Mouse (Mus musculus): ENCODE measurements around the gene Pnliprp1. TPM values are rescaled to one million over a fixed set of nuclear protein-coding genes. Genes with fewer than 3 reads are reported as not detected.

Pnliprp1 gene
- polyA plus RNA-seq, 1 experiment from 2014 or later, result not detected

- Histone ChIP-seq H3K9me3 (ENCODE audit: control insufficient read depth, low read length) (no peaks in the 10 kb centered on the region), H3K9ac (replicated peaks; ENCODE audit: low read depth, low read length) (no peak overlapping the region), H3K4me1 (ENCODE audit: control insufficient read depth, insufficient read depth, low read length) (no peaks in the 10 kb centered on the region), H3K27me3 (ENCODE audit: control insufficient read depth, insufficient read depth, low read length) (no peaks in the 10 kb centered on the region), H3K4me2 (ENCODE audit: low read depth, low read length) (no peak overlapping the region), H3K27ac (ENCODE audit: low read depth, low read length) (no peak overlapping the region), H3K36me3 (ENCODE audit: control insufficient read depth, insufficient read depth, low read length) (no peaks in the 10 kb centered on the region), H3K4me3 (ENCODE audit: low read depth, low read length) (no peak overlapping the region)
- WGBS, result 78% methylated on average over 5 of the region's 5 CpGs
- ATAC-seq (ENCODE audit: low read depth), result no peak
Measured at GRCm38 (mm10) chr19:58727756-58728155, 931 bp upstream of the Pnliprp1 start.

GRCm38 (mm10) chr19:58733216-58733615 lies 4.5 kb downstream of the Pnliprp1 start:
- 83% methylated on average over 6 of the region's 6 CpGs for WGBS
- Histone ChIP-seq H3K4me3 (ENCODE audit: low read depth, low read length) (no peak overlapping the region), H3K9me3 (ENCODE audit: control insufficient read depth, low read length) (no peaks in the 10 kb centered on the region), H3K27ac (ENCODE audit: low read depth, low read length) (no peak overlapping the region), H3K9ac (replicated peaks; ENCODE audit: low read depth, low read length) (no peak overlapping the region), H3K36me3 (ENCODE audit: control insufficient read depth, insufficient read depth, low read length) (no peaks in the 10 kb centered on the region), H3K4me2 (ENCODE audit: low read depth, low read length) (no peak overlapping the region), H3K4me1 (ENCODE audit: control insufficient read depth, insufficient read depth, low read length) (no peaks in the 10 kb centered on the region), H3K27me3 (ENCODE audit: control insufficient read depth, insufficient read depth, low read length) (no peaks in the 10 kb centered on the region)
- ATAC-seq (ENCODE audit: low read depth), result no peak

- no peaks in the 10 kb centered on the region for H3K4me1 ChIP-seq (ENCODE audit: control insufficient read depth, insufficient read depth, low read length)
- no peak overlapping the region for H3K4me3 ChIP-seq (ENCODE audit: low read depth, low read length)
- WGBS, result 84% methylated on average over 4 of the region's 4 CpGs
- H3K27ac ChIP-seq (ENCODE audit: low read depth, low read length), result no peak overlapping the region
- no peaks in the 10 kb centered on the region for H3K9me3 ChIP-seq (ENCODE audit: control insufficient read depth, low read length)
- no peak for ATAC-seq (ENCODE audit: low read depth)
- no peaks in the 10 kb centered on the region for H3K27me3 ChIP-seq (ENCODE audit: control insufficient read depth, insufficient read depth, low read length)
- H3K36me3 ChIP-seq (ENCODE audit: control insufficient read depth, insufficient read depth, low read length), result no peaks in the 10 kb centered on the region
- no peak overlapping the region for H3K4me2 ChIP-seq (ENCODE audit: low read depth, low read length)
- H3K9ac ChIP-seq (replicated peaks; ENCODE audit: low read depth, low read length), result no peak overlapping the region
Measured at GRCm38 (mm10) chr19:58738111-58738510, 9.4 kb downstream of the Pnliprp1 start.

- Histone ChIP-seq H3K9me3 (ENCODE audit: control insufficient read depth, low read length) (no peaks in the 10 kb centered on the region), H3K4me1 (ENCODE audit: control insufficient read depth, insufficient read depth, low read length) (no peaks in the 10 kb centered on the region), H3K9ac (replicated peaks; ENCODE audit: low read depth, low read length) (no peak overlapping the region), H3K27ac (ENCODE audit: low read depth, low read length) (no peak overlapping the region), H3K27me3 (ENCODE audit: control insufficient read depth, insufficient read depth, low read length) (no peaks in the 10 kb centered on the region), H3K4me3 (ENCODE audit: low read depth, low read length) (no peak overlapping the region), H3K4me2 (ENCODE audit: low read depth, low read length) (no peak overlapping the region), H3K36me3 (ENCODE audit: control insufficient read depth, insufficient read depth, low read length) (no peaks in the 10 kb centered on the region)
- ATAC-seq (ENCODE audit: low read depth), result no peak
- 75% methylated on average over 6 of the region's 6 CpGs for WGBS
Measured at GRCm38 (mm10) chr19:58741036-58741435, 12.3 kb downstream of the Pnliprp1 start.

GRCm38 (mm10) chr19:58742711-58743110 lies 14.0 kb downstream of the Pnliprp1 start:
- no peaks in the 10 kb centered on the region for H3K9me3 ChIP-seq (ENCODE audit: control insufficient read depth, low read length)
- H3K36me3 ChIP-seq (ENCODE audit: control insufficient read depth, insufficient read depth, low read length), result no peaks in the 10 kb centered on the region
- no peak for ATAC-seq (ENCODE audit: low read depth)
- 93% methylated on average over 4 of the region's 4 CpGs for WGBS
- no peak overlapping the region for H3K4me3 ChIP-seq (ENCODE audit: low read depth, low read length)
- no peak overlapping the region for H3K9ac ChIP-seq (replicated peaks; ENCODE audit: low read depth, low read length)
- no peaks in the 10 kb centered on the region for H3K27me3 ChIP-seq (ENCODE audit: control insufficient read depth, insufficient read depth, low read length)
- no peak overlapping the region for H3K4me2 ChIP-seq (ENCODE audit: low read depth, low read length)
- H3K27ac ChIP-seq (ENCODE audit: low read depth, low read length), result no peak overlapping the region
- H3K4me1 ChIP-seq (ENCODE audit: control insufficient read depth, insufficient read depth, low read length), result no peaks in the 10 kb centered on the region

GRCm38 (mm10) chr19:58743736-58744135 lies 15.0 kb downstream of the Pnliprp1 start:
- no peak for ATAC-seq (ENCODE audit: low read depth)
- no peak overlapping the region for H3K4me3 ChIP-seq (ENCODE audit: low read depth, low read length)
- H3K27ac ChIP-seq (ENCODE audit: low read depth, low read length), result no peak overlapping the region
- WGBS, result 24% methylated on average over 4 of the region's 4 CpGs
- H3K4me2 ChIP-seq (ENCODE audit: low read depth, low read length), result no peak overlapping the region
- H3K36me3 ChIP-seq (ENCODE audit: control insufficient read depth, insufficient read depth, low read length), result no peaks in the 10 kb centered on the region
- H3K9ac ChIP-seq (replicated peaks; ENCODE audit: low read depth, low read length), result no peak overlapping the region
- no peaks in the 10 kb centered on the region for H3K9me3 ChIP-seq (ENCODE audit: control insufficient read depth, low read length)
- H3K4me1 ChIP-seq (ENCODE audit: control insufficient read depth, insufficient read depth, low read length), result no peaks in the 10 kb centered on the region
- H3K27me3 ChIP-seq (ENCODE audit: control insufficient read depth, insufficient read depth, low read length), result no peaks in the 10 kb centered on the region

- Histone ChIP-seq H3K9me3 (ENCODE audit: control insufficient read depth, low read length) (no peaks in the 10 kb centered on the region), H3K27ac (ENCODE audit: low read depth, low read length) (no peak overlapping the region), H3K27me3 (ENCODE audit: control insufficient read depth, insufficient read depth, low read length) (no peaks in the 10 kb centered on the region), H3K4me2 (ENCODE audit: low read depth, low read length) (no peak overlapping the region), H3K4me3 (ENCODE audit: low read depth, low read length) (no peak overlapping the region), H3K36me3 (ENCODE audit: control insufficient read depth, insufficient read depth, low read length) (no peaks in the 10 kb centered on the region), H3K9ac (replicated peaks; ENCODE audit: low read depth, low read length) (no peak overlapping the region), H3K4me1 (ENCODE audit: control insufficient read depth, insufficient read depth, low read length) (no peaks in the 10 kb centered on the region)
- no peak for ATAC-seq (ENCODE audit: low read depth)
- WGBS, result 91% methylated on average over 9 of the region's 9 CpGs
Measured at GRCm38 (mm10) chr19:58747498-58748000, 18.9 kb downstream of the Pnliprp1 start.

GRCm38 (mm10) chr19:58750822-58751221 lies 22.1 kb downstream of the Pnliprp1 start:
- ATAC-seq (ENCODE audit: low read depth), result no peak
- WGBS, result 84% methylated on average over 2 of the region's 2 CpGs

GRCm38 (mm10) chr19:58751504-58751903 lies 22.8 kb downstream of the Pnliprp1 start:
- H3K27ac ChIP-seq (ENCODE audit: low read depth, low read length), result no peak overlapping the region
- 71% methylated on average over 2 of the region's 2 CpGs for WGBS

More at GRCm38 (mm10) chr19:58750822-58751221, 22.1 kb downstream of the Pnliprp1 start:
- no peak overlapping the region for H3K9ac ChIP-seq (replicated peaks; ENCODE audit: low read depth, low read length)
- H3K27ac ChIP-seq (ENCODE audit: low read depth, low read length), result no peak overlapping the region
- H3K9me3 ChIP-seq (ENCODE audit: control insufficient read depth, low read length), result no peaks in the 10 kb centered on the region
- no peaks in the 10 kb centered on the region for H3K4me1 ChIP-seq (ENCODE audit: control insufficient read depth, insufficient read depth, low read length)
- no peak overlapping the region for H3K4me2 ChIP-seq (ENCODE audit: low read depth, low read length)
- H3K4me3 ChIP-seq (ENCODE audit: low read depth, low read length), result no peak overlapping the region
- H3K27me3 ChIP-seq (ENCODE audit: control insufficient read depth, insufficient read depth, low read length), result no peaks in the 10 kb centered on the region
- H3K36me3 ChIP-seq (ENCODE audit: control insufficient read depth, insufficient read depth, low read length), result no peaks in the 10 kb centered on the region

More at GRCm38 (mm10) chr19:58751504-58751903, 22.8 kb downstream of the Pnliprp1 start:
- no peak overlapping the region for H3K4me2 ChIP-seq (ENCODE audit: low read depth, low read length)
- H3K27me3 ChIP-seq (ENCODE audit: control insufficient read depth, insufficient read depth, low read length), result no peaks in the 10 kb centered on the region
- H3K9ac ChIP-seq (replicated peaks; ENCODE audit: low read depth, low read length), result no peak overlapping the region
- no peaks in the 10 kb centered on the region for H3K4me1 ChIP-seq (ENCODE audit: control insufficient read depth, insufficient read depth, low read length)
- no peaks in the 10 kb centered on the region for H3K9me3 ChIP-seq (ENCODE audit: control insufficient read depth, low read length)
- no peaks in the 10 kb centered on the region for H3K36me3 ChIP-seq (ENCODE audit: control insufficient read depth, insufficient read depth, low read length)
- ATAC-seq (ENCODE audit: low read depth), result no peak
- H3K4me3 ChIP-seq (ENCODE audit: low read depth, low read length), result no peak overlapping the region

Data from neural tube, embryonic 14.5 days (tissue).